Mouse (Mus musculus) neural tube, embryonic 10.5 days (tissue): Measurements from ENCODE around the gene Hoxc9.

Experiments used
- DNase-seq: peaks from one replicate; pipeline ENCODE4 v3.0.0-alpha.2; 2017; ENCODE audit warnings: low spot score; ENCODE audit errors: extremely low spot score

Hoxc9 gene

DNA sequence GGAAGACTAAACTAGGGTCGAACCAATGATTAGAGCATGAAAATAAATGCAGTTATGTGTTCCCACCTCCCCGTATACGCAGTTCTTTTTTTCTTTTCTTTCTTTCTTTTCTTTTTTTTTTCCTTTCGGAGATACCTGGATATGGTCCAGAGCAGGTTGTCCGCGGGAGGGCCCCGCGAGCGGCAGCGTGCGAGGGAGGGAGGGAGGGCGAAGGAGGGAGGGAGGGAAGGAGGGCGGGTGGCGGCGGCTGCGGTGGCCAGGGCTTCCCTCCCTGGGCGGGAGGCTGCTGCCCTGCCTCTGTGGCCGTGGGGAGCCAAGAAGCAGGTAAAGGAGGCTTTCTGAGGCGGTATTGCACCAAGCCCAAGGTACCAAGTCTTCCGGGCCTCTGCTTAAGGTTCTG, at the start of gene Hoxc9:
Gene Hoxc9 (plus strand): TSS at position 269 of the 400 bp plus-strand sequence.
- DNase-seq: peak; percentile 68

DNA sequence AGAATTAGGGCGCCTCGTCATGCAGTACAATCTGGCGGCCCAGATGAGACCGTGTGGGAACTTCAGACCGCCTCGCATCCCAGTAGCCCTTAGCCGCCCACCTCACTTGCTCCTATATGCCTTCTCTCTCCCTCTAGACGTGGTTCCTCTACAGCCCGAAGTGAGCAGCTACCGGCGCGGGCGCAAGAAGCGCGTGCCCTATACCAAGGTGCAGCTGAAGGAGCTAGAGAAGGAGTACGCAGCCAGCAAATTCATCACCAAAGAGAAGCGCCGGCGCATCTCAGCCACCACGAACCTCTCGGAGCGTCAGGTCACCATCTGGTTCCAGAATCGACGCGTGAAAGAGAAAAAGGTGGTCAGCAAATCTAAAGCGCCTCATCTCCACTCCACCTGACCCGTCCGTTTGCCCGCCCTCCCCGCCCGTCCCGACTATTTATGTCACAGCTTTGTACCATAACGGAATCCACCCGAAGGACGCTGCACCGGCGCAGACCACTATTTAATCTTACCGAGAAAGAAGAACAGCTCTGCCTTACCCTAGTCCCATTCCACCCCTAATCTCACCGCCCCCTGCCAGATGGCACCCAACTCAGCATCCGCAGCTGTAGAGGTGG, 49.1 kb upstream of the Hoxc9 start:
- DNase-seq: peak; percentile 69

DNA sequence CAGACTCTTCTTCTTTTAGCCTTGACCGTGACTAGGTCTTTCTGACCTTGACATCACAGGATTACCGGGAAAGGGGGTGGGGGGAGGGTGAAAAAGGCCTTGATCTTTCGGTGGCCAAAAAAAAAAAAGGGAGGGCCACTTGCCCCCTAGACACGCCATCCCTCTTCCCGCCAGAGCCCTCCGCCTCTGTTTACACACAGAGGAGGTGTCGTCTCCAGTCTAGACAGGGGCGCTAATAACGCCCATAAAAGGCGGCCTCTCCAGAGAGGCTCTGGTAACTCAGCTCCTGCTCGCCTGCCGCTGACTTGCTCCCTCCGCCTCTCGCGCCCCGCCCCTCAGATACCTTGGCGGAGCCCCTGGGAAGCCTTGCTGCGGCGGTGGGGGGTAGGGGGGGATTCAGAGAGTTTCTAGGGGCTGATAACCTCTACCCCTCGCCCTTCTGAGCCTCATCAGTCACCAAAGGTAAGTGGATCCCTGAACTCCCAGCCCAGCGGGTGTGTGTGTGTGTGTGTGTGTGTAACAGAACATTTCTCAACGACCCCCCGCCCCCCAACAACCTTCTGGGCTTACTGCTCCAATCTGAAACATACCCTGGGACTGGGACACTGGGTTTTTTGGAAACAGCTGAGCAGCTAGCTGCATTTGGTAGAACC, 44.4 kb upstream of the Hoxc9 start:
- no peak for DNase-seq

DNA sequence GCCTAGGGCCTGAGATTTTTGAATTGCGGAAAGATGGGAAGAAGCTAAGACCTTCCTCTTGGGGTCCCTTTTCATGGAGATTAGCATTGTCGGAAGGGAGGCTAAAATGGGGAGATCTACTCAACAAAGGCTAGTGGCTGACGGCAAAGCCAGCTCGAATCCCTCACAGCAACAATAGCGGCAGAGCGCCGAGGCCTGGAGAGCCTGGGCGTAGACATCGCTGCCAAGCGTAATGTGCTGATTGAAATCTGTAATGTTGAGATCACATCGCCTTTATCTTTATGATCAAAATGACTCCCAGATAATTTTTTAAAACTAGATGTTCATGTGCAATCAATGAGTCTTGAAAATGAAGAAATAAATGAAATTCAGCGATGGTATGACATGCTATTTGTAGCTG, 41.8 kb upstream of the Hoxc9 start:
- DNase-seq: no peak

DNA sequence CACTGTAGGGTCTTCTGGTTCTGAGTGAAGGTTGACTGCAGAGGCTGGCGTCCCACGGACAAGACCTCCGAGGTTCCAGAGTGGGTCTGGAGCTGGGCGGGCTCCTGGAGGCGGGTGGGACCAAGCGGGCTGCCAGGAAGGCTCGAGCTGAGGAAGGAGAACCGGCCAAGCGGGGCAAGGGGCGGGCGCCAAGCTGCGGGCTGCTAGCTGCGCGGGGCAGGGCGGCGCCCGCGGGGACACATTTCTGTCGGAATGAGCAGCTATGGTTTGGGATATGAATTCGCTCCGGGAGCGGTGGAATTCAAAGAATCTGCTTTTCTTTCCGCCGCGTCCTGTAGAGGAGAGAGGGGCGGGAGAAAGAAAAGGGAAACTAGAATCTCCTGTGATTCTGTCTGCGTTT, 41.3 kb upstream of the Hoxc9 start:
- no peak for DNase-seq

DNA sequence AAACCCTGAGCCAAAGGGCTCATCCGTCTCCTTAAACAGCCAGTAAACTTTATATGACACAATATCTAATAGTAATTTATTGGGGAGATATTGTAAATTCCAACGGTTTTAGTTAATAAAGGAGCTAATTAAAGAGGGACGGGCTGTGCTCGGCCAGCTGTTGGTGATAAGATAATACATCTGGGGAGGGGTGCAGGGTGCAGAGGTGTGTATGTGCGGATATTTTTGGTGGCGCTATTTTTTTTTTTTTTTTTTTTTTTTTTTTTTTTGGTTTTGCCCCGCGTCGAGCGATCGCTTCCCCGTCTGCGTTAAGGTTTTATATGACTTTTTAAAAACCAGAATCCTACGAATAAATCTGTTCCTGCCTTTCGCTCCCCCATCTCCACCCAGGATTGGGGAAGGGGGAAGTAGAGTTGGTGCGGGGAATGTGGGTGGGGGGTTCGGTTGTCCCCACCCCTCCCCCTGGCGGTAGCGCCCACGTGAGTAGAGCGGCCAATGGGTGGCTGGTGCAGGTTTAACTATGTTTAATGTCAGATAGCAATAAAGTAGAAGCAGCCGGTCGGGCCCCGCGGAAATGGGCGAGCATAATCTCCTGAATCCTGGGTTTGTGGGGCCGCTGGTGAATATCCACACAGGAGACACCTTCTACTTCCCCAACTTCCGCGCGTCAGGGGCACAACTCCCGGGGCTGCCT, 39.8 kb upstream of the Hoxc9 start, which contains the start of gene Hoxc12:
Gene Hoxc12 (plus strand): TSS at position 479 of the 694 bp plus-strand sequence.
- no peak for DNase-seq

DNA sequence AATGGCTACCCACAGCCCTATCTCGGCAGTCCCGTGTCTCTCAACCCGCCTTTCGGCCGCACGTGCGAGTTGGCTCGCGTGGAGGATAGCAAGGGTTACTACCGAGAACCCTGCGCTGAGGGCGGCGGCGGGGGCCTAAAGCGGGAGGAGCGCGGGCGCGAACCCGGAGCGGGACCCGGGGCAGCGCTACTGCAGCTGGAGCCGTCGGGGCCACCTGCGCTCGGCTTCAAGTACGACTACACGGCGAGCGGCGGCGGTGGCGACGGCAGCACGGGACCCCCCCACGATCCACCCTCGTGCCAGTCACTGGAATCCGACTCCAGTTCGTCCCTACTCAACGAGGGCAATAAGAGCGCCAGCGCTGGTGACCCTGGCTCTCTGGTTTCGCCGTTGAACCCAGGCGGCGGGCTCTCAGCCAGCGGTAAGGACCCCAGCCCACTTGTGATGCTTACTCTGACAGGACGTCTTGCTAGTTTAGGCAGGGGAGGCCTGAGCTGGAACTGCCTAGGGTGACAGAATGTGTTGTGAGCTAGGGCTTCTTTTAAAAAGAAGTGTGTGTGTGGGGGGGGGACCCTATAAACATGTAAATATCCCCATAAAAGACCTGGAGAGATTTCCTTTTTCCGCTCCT, 39.1 kb upstream of the Hoxc9 start:
- DNase-seq: peak; percentile 72

DNA sequence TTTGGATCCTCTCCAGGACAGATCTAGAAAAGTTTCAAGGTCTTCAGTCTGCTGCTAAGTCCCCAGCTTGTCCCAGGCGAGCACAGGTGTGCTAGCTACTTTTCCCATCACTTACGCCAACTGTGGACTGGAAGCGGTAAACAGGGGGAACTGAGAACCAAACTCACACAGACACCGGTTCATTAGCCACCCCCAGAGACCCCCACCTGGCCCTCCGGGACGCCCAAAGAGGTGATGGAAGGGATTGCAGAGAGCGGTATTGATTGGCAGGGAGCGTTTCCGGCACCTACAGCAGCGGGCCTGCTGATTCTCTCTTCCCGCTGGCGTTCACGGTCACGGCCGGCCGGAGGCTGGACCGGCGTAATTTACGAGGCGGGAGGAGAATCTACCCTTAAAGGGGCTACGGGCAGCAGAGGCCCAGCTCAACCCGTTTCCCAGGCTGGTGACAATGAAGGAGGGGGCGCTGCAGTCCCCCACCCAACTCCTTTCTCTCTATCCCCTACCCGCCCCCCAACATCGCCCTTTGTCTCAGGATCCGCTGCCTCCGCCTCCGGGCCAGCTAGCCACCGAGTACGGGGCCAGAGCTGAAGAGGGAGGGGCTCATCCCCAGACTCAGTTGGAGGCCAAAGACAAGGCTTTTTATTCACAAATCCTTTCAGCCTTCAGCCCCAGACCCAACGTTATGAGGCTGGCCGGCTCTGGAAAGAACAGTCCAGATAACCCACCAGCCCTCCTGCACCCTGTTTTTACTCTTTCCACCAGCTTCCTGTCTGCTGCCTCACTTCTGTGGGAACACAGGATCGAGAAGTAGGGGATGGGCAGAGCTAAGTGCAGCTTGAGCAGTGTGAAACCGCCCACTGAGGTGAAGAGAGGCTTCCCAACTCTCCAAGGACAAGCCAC, 36.7 kb upstream of the Hoxc9 start:
- no peak for DNase-seq

DNA sequence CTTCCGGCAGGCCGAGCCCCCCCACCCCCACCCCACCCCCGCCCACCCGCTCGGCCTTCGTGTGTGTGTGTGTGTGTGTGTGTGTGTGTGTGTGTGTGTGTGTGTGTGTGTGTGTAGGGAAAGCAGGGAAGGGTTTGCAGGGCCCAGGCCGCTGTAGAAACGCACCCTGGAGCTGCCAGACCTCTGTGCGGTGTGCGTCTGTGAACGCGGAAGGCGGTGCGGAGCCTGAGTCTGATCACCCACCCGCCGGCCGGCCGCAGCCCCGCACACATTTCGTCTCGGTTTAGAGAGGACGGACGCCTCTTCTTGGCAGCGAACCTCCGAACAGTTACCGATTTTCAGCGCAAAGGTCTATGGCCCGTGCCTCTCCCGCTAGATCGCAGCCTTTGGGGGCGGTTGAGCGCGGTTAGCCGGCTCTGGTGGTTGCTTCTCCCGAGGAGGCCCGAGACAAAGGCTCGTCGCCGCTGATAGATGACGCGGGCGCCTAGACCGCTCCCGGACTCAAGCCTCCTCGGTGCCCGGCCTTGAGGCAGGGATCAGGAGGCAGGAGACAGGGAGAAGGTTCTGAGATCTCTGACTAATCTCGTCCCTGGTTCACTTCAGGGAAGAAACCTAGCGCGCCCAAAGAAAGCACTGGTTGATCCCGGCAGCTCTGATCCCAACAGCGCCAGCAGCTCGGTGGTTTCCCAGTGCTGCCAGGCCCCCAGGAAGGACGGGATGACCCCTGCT, 33.3 kb upstream of the Hoxc9 start:
- no peak for DNase-seq

DNA sequence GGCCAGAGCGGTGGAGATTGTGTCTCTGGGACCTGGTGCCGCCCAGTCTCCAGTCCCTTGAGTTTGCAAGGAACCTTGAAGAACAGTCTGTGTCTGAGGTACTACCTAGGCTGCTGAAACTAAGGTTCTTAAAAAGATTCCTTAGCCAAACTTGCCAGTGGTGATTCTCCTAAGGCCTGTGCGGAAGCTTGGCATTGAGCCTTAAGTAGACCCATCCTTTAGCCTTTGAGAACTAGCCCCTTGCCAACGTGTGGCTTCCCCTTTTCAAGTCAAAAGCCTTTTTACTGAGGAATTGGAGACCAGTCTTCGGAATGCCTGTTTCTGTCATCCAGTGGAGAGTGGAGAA, 32.8 kb upstream of the Hoxc9 start:
- DNase-seq: no peak

DNA sequence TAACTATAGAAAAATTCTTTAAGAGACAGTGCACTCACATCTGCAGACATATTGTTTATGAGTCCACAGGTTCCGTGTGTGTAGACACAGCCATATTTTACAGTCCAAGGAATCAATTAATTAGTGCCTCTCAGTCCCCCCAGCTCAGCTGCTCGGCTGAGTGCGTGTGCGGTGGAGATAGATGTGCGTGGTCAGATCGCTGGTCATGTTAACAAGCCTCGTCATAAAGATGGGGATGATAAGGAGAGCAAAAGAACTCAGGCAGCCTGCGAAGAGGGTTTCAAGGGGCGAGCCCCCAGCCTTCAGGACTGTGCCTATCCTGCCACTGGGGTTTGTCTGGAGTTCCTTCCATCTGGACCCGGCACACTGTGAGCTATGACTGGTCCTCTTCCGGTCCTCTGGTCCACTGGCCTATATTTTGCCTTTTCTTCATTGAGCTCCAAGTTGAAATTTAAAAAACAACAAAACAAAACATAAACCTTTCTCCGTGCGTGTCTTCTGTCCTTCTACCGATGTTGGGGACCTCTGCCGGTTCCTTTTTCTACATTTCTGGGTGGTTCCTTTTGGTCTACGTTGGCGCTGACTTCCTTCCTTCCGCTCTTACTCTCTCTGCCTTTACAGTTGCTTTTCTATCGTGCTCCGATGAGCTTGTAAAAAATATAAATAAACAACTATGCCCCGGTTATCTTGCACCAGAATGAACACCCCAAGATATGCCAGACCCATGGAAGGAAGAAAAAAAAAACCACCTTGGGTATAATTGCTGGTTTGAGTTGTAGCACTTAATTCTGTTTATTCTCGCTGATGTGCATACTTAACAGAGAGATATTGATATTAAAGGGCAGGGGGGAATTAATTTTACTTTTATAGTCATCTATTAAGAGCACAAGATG, 30.8 kb upstream of the Hoxc9 start:
- no peak for DNase-seq

DNA sequence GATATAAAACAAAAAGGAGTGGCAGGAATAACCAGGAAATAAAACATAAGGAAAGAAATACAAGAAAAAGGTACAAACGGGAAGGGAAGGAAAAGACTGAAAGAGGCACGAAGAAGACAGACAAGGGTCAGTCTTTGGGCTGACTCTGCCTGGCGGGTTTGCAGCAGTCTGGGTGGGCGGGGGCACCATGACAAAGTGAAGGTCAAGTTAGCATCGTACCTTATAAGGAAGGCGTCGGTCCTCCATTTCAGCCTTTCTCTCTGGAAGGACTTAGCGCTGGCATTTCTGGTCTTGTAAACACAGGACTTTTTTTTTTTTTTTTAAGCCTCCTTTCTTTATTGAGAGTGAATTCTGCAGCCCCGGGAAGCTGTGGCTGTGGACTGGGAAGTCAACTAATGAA, 29.0 kb upstream of the Hoxc9 start:
- DNase-seq: no peak

DNA sequence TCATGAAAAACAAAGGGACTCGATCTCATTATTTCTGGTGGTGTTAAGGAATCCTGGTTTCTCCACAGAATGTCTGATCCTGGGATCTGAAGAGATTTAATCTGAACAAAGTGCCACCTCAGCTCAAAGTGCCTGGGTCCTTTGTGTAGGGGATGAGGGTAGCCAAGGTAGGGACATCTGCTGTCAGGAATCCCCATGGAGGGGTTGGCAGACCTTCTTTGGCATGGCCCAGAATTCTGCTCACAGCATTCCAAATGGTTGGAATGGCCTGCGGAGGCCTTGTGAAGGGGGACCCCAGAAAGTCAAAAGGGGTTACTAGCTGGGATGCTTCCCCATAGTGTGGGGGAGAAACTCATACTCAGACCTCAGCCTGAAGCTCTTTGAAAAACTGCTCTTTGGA, 27.4 kb upstream of the Hoxc9 start:
- no peak for DNase-seq

DNA sequence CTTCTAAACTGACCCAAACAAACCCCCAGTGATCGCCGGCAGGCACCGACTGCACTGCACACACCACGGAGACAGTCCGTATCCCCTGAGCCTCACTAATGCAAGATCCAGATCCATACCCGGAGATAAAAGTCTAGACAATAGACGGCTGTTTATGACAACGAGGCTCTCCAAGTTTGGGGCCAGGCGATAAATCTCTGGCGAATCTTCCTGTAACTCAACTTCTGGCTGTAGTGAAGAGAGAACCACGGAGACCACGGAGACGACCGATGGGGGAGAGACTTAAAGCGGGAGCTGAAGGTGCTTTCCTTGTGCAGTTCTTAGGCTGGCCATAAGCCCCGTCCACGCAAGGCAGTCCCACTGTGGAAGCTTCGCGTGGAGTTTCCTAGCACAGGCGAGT, 26.5 kb upstream of the Hoxc9 start:
- DNase-seq: no peak

DNA sequence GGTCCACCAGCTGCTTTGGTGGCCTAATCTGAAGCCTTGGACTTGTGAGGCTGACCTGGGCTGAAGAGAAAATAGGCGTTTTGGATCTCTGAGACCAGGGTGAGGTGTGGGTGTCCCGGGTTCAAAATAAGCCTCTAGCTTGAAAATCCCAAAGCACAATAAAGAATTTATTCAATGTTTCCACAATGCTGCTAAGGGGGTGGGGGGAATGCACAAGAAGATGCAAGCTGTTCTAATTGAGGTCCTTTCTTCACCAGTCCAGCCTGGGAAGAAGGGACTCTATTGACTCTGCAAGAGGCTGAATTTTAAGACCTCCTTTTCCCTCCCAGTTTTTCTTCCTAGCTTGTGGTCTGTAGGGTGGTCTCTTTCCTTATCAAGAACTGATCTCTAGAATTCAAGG, 25.4 kb upstream of the Hoxc9 start:
- DNase-seq: no peak

DNA sequence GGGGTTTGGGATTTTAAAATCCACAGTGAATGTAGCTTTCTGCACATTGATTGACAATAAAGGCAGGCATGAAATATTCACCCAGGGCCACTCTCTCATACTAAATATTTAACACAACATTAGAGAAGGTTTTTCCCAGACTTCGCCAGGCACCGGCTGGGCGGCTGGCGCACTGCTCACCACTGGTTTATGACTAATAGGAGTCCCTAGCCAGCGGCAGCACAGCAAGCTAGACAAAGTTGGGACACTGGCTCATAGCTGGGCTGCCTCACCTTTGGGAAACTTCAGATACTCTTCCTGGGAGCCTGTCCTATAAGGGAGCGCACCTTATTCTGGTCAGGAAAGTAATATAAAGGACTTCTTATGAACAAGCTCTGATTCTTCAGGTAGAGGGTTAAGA, 22.7 kb upstream of the Hoxc9 start:
- no peak for DNase-seq

DNA sequence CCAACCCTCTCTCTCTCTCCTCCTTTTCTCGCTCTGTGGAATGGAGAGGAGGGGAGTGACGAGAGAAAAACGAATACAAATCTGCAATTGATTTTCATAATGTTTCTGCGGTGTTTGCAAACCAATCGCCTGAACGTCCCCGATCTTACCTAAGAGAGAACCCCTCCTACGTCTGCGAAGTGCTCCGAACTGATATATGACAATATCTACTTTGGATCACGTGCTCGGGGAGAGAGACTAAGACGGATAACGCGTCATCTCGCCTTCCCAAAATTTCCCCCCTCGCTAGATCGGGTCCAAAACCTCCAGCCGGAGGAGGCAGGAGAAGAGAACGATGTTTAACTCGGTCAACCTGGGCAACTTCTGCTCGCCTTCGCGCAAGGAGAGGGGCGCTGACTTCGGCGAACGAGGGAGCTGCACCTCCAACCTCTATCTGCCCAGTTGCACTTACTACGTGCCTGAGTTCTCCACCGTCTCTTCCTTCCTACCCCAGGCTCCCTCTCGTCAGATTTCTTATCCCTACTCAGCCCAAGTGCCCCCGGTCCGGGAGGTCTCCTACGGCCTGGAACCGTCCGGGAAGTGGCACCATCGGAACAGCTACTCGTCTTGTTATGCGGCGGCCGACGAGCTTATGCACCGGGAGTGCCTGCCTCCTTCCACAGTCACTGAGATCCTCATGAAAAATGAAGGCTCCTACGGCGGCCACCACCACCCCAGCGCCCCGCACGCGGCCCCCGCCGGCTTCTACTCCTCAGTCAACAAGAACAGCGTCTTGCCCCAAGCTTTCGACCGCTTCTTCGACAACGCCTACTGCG, 21.8 kb upstream of the Hoxc9 start, which contains the start of gene Hoxc11:
Gene Hoxc11 (plus strand): TSS at position 236 of the 815 bp plus-strand sequence.
- peak; percentile 75 for DNase-seq

DNA sequence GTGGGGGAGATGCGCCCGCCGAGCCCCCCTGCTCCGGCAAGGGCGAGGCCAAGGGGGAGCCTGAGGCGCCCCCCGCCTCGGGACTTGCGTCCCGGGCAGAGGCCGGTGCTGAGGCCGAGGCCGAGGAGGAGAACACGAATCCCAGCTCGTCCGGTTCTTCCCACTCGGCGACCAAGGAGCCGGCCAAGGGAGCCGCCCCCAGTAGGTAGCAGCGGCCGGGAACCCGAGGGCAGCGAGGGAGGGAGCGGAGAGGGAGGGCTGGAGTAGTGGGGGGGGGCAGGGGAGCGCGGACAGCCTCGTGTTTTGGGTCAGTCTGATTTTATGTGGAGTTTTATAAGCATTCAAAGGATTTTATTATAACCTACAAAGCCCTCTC, 21.2 kb upstream of the Hoxc9 start:
- DNase-seq: no peak
